Mouse (Mus musculus): ENCODE results near the gene Cib4.

GRCm38 (mm10) chr5:30590231-30590630 is 44.6 kb upstream of the Cib4 start:
- TF ChIP-seq CTCF (IDR thresholded peaks at IDR 0.05; ENCODE audit: low read depth): no peak
- TF ChIP-seq EP300 (IDR thresholded peaks at IDR 0.05; ENCODE audit: low read depth): no peak
